Mouse (Mus musculus) liver, embryonic 14.5 days (tissue): ENCODE measurements at regions not wholly inside any gene's neighbourhood (a gene's known extent, or its start where the extent isn't known, plus 50 kb on each side); places are given as distances from the start of the nearest gene placed in this dataset.

Experiments used
- ATAC-seq: fragments of 200-750 bp; cut with Nextera tagmentation; 2 replicates; pipeline ENCODE4 v1.8.0; 2017; ENCODE audit warnings: moderate number of reproducible peaks, mild to moderate bottlenecking, moderate library complexity; ENCODE audit not compliant: insufficient read depth
- DNase-seq, 3 experiments: peaks; one replicate each; pipeline ENCODE4 v3.0.0-alpha.2; 2012 to 2013; ENCODE audit warnings: low read depth in 3 of 3, low spot score in 3 of 3
- H3K27ac ChIP-seq: fragments of 300-500 bp; sonication (generic); 2 replicates; pipeline ENCODE4 v1.5.1; 2014; ENCODE audit warnings: moderate library complexity, mild to moderate bottlenecking, control low read depth, inconsistent platforms
- H3K27me3 ChIP-seq: fragments of 300-500 bp; sonication (generic); 2 replicates; pipeline ENCODE4 v1.6.1; 2014; ENCODE audit warnings: mild to moderate bottlenecking, low read length, moderate library complexity; ENCODE audit not compliant: control insufficient read depth, insufficient read depth
- H3K36me3 ChIP-seq: fragments of 300-500 bp; sonication (generic); replicated peaks from 2 replicates; pipeline ENCODE4 v1.6.1; 2014; ENCODE audit warnings: low read depth; ENCODE audit not compliant: control insufficient read depth, insufficient read depth
- H3K4me1 ChIP-seq, 2 experiments: fragments of 200-500 bp in 1 of 2; fragments of 300-500 bp in 1 of 2; sonication (generic) in 1 of 2; replicated peaks; 2 replicates each; pipeline ENCODE4 v1.6.1; 2012 to 2014; ENCODE audit warnings: antibody characterized with exemption in 1 of 2, inconsistent platforms in 1 of 2, low read length in 1 of 2; ENCODE audit not compliant: control insufficient read depth in 2 of 2, insufficient read depth in 2 of 2
- H3K4me2 ChIP-seq: fragments of 300-500 bp; sonication (generic); 2 replicates; pipeline ENCODE4 v1.6.1; 2014; ENCODE audit warnings: low read depth, mild to moderate bottlenecking, control low read depth, moderate library complexity
- H3K4me3 ChIP-seq, 2 experiments: fragments of 200-500 bp in 1 of 2; fragments of 300-500 bp in 1 of 2; sonication (generic) in 1 of 2; 2 replicates each; pipeline ENCODE4 v1.5.1; 2012 to 2014; ENCODE audit warnings: low read depth in 2 of 2, low read length in 2 of 2, mild to moderate bottlenecking in 2 of 2, control low read depth in 1 of 2, inconsistent platforms in 1 of 2, moderate library complexity in 1 of 2; ENCODE audit not compliant: insufficient read depth in 1 of 2
- H3K9ac ChIP-seq: fragments of 300-500 bp; sonication (generic); replicated peaks from 2 replicates; pipeline ENCODE4 v1.6.1; 2014; ENCODE audit warnings: mild to moderate bottlenecking, control low read depth, moderate library complexity
- H3K9me3 ChIP-seq: fragments of 300-500 bp; sonication (generic); 2 replicates; pipeline ENCODE4 v1.6.1; 2016; ENCODE audit warnings: low read length, mixed read lengths; ENCODE audit not compliant: control insufficient read depth
- CTCF ChIP-seq: IDR thresholded peaks from 2 replicates; pipeline ENCODE4 v1.5.1; 2016; ENCODE audit warnings: antibody characterized with exemption, low read depth, control low read depth
- EP300 ChIP-seq: IDR thresholded peaks from 2 replicates; pipeline ENCODE4 v1.6.1; 2016; ENCODE audit warnings: antibody characterized with exemption, low read depth
- WGBS: fragments of 180-500 bp; shearing (Covaris S2); extraction: QIAGEN DNeasy Blood & Tissue Kit; methylation state at CpG from one replicate; pipeline ENCODE4 v1.1.7; 2014; ENCODE audit not compliant: insufficient replicate concordance; 5-methylcytosine and 5-hydroxymethylcytosine counted together

- WGBS, result 57% methylated on average over 7 of the region's 7 CpGs
- no peak overlapping the region for H3K4me3 ChIP-seq
- H3K9me3 ChIP-seq, result no peaks in the 10 kb centered on the region
- H3K4me1 ChIP-seq, result no peaks in the 10 kb centered on the region
- no peak overlapping the region for H3K27ac ChIP-seq
- H3K4me2 ChIP-seq, result no peak overlapping the region
- no peak for DNase-seq
- no peak for ATAC-seq
- H3K36me3 ChIP-seq, result no peaks in the 10 kb centered on the region
- no peaks in the 10 kb centered on the region for H3K27me3 ChIP-seq
- no peak overlapping the region for H3K9ac ChIP-seq
- TF ChIP-seq EP300, result no peak
- no peak for TF ChIP-seq CTCF
These were observed 66.3 kb upstream of the Rgma start for GRCm38 (mm10) chr7:73308981-73309380.

GRCm38 (mm10) chr7:73310056-73310455 lies 65.3 kb upstream of the Rgma start:
- no peaks in the 10 kb centered on the region for H3K4me1 ChIP-seq
- H3K4me2 ChIP-seq, result no peak overlapping the region
- H3K27ac ChIP-seq, result no peak overlapping the region
- 83% methylated on average over 10 of the region's 10 CpGs for WGBS
- no peak overlapping the region for H3K9ac ChIP-seq
- no peak for ATAC-seq
- no peak overlapping the region for H3K4me3 ChIP-seq
- H3K27me3 ChIP-seq, result no peaks in the 10 kb centered on the region
- DNase-seq, result no peak
- no peaks in the 10 kb centered on the region for H3K36me3 ChIP-seq
- no peak for TF ChIP-seq CTCF
- no peak for TF ChIP-seq EP300
- H3K9me3 ChIP-seq, result no peaks in the 10 kb centered on the region

DNA sequence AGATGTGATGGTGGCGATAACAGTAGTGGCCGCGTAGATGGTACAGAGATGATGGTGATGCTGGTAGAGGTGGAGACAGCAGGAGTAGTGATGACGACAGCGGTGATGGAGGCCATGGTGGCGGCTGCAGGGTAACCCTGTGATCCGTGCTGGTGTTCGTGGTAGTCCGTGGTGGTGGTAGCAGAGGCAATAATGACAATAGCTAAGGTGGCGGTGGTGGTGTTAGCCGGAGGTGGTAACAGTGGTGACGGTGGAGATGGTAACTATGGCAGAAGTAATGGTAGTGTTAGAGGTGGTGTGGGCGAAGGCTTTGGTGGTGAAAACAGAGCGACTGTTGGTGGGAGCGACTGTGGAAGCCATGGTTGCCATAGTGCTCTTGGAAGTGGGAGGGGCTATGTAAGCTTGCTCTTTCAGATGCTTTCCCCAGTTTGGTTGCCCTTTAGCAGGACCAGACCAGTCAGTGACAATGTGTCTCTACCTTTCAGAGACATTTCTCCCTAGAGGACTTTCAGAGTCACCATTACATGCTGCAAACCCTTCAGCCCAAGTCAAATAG lies 64.7 kb upstream of the Rgma start:
- no peak for TF ChIP-seq EP300
- TF ChIP-seq CTCF, result no peak
- DNase-seq, result no peak
- Histone ChIP-seq H3K9ac (no peak overlapping the region), H3K4me1 (no peaks in the 10 kb centered on the region), H3K27ac (no peak overlapping the region), H3K9me3 (no peaks in the 10 kb centered on the region), H3K36me3 (no peaks in the 10 kb centered on the region), H3K27me3 (no peaks in the 10 kb centered on the region), H3K4me3 (no peak overlapping the region), H3K4me2 (no peak overlapping the region)
- 78% methylated on average over 15 of the region's 15 CpGs for WGBS
- ATAC-seq, result no peak

GRCm38 (mm10) chr7:73315555-73315954 lies 59.8 kb upstream of the Rgma start:
- no peak for TF ChIP-seq EP300
- TF ChIP-seq CTCF, result no peak
- Histone ChIP-seq H3K27ac (no peak overlapping the region), H3K4me1 (no peaks in the 10 kb centered on the region), H3K27me3 (no peaks in the 10 kb centered on the region), H3K4me3 (no peak overlapping the region), H3K9me3 (no peaks in the 10 kb centered on the region), H3K4me2 (no peak overlapping the region), H3K36me3 (no peaks in the 10 kb centered on the region), H3K9ac (no peak overlapping the region)
- 62% methylated on average over 3 of the region's 3 CpGs for WGBS
- no peak for DNase-seq
- no peak for ATAC-seq

DNA sequence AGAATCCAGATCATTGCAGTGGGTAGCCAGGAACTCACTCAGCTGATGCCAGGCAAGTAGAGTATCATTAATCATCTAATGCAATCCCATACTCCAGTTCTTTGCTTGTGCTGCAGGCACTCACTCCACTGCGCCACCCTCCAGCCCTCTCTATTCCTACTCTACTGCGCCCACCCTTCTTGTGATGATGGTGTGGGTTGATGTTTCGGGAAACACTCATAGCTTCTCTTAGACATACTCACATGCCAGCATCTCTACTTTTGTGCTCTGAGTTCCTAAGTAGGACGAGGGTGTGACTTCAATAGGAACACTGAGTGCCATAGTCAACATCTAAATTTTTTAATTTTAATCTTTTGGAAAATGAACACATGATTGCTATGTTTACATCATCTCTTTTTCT lies 57.7 kb upstream of the Rgma start:
- no peak overlapping the region for H3K4me3 ChIP-seq
- ATAC-seq, result no peak
- TF ChIP-seq CTCF (no peak), EP300 (no peak)

More for the DNA sequence above, 57.7 kb upstream of the Rgma start:
- Histone ChIP-seq H3K9ac (no peak overlapping the region), H3K27me3 (no peaks in the 10 kb centered on the region), H3K4me1 (no peaks in the 10 kb centered on the region), H3K36me3 (no peaks in the 10 kb centered on the region), H3K9me3 (no peaks in the 10 kb centered on the region), H3K27ac (no peak overlapping the region), H3K4me2 (no peak overlapping the region)
- 61% methylated on average over 4 of the region's 4 CpGs for WGBS
- no peak for DNase-seq
